Mouse (Mus musculus) neural tube, embryonic 13.5 days (tissue): ENCODE results near the gene Trmt2a. TPM values are rescaled to one million over a fixed set of nuclear protein-coding genes. Genes with fewer than 3 reads are reported as not detected.
A peak's percentile ranks its signal among the peaks of the same experiment; 100 is the strongest.

Experiments
- ATAC-seq: fragments of 200-750 bp; cut with Nextera tagmentation; 2 replicates; pipeline ENCODE4 v1.8.0; 2017; ENCODE audit warnings: low read depth, mild to moderate bottlenecking, moderate TSS enrichment, moderate library complexity
- H3K27ac ChIP-seq: fragments of 300-500 bp; sonication (generic); replicated peaks from 2 replicates; pipeline ENCODE4 v1.5.1; 2015; ENCODE audit warnings: moderate library complexity, mild to moderate bottlenecking, inconsistent platforms
- H3K27me3 ChIP-seq: fragments of 300-500 bp; sonication (generic); 2 replicates; pipeline ENCODE4 v1.6.1; 2015; ENCODE audit warnings: mild to moderate bottlenecking, inconsistent platforms
- H3K36me3 ChIP-seq: fragments of 300-500 bp; sonication (generic); 2 replicates; pipeline ENCODE4 v1.6.1; 2015; ENCODE audit warnings: mild to moderate bottlenecking, inconsistent platforms
- H3K4me1 ChIP-seq: fragments of 300-500 bp; sonication (generic); replicated peaks from 2 replicates; pipeline ENCODE4 v1.6.1; 2015; ENCODE audit warnings: inconsistent platforms
- H3K4me2 ChIP-seq: fragments of 300-500 bp; sonication (generic); 2 replicates; pipeline ENCODE4 v1.6.1; 2015; ENCODE audit warnings: inconsistent platforms, mild to moderate bottlenecking, moderate library complexity
- H3K4me3 ChIP-seq: fragments of 300-500 bp; sonication (generic); 2 replicates; pipeline ENCODE4 v1.5.1; 2015; ENCODE audit warnings: mild to moderate bottlenecking, inconsistent platforms
- H3K9ac ChIP-seq: fragments of 300-500 bp; sonication (generic); 2 replicates; pipeline ENCODE4 v1.6.1; 2015; ENCODE audit warnings: moderate library complexity, mild to moderate bottlenecking, inconsistent platforms
- H3K9me3 ChIP-seq: fragments of 300-500 bp; sonication (generic); 2 replicates; pipeline ENCODE4 v1.6.1; 2016; ENCODE audit warnings: inconsistent platforms
- WGBS: fragments of 180-500 bp; shearing (Covaris S2); methylation state at CpG from one replicate; pipeline ENCODE4 v1.1.7; 2015; 5-methylcytosine and 5-hydroxymethylcytosine counted together
- polyA plus RNA-seq: library from polyadenylated mRNA; unstranded; fragments of >200 nt; fragmentation: Nextera tagmentation; extraction: Ambion mirVana; gene quantifications from 2 replicates; pipeline ENCODE4 v1.2.1, GENCODE M21; 2015

Gene Trmt2a
- polyA plus RNA-seq, 1 experiment from 2014 or later = 92.0 TPM

GRCm38 (mm10) chr16:18233919-18234670 lies 14.4 kb upstream of the Trmt2a start:
- 21% methylated on average over 13 of the region's 13 CpGs for WGBS
- peak overlapping the region; percentile 96 for H3K27ac ChIP-seq
- H3K9me3 ChIP-seq = no peaks in the 10 kb centered on the region
- H3K27me3 ChIP-seq = no peaks in the 10 kb centered on the region
- peak overlapping the region; percentile 90 for H3K9ac ChIP-seq
- H3K4me3 ChIP-seq = peak overlapping the region; percentile 88
- H3K36me3 ChIP-seq = peaks cover 14% of the 10 kb centered on the region
- peak; percentile 16; the same call in 1 of the 2 replicates for ATAC-seq
- peaks cover 60% of the 10 kb centered on the region for H3K4me1 ChIP-seq
- peak overlapping the region; percentile 93 for H3K4me2 ChIP-seq

- Histone ChIP-seq H3K4me2 (peak within 1 kb of the TSS; percentile 93), H3K9me3 (no peaks in the 10 kb centered on the region), H3K36me3 (peaks cover 20% of the 10 kb centered on the region), H3K4me1 (peaks cover 53% of the 10 kb centered on the region), H3K27ac (peak within 1 kb of the TSS; percentile 96), H3K4me3 (peak within 1 kb of the TSS; percentile 88), H3K27me3 (no peaks in the 10 kb centered on the region), H3K9ac (peak within 1 kb of the TSS; percentile 90)
- peak; percentile 82 for ATAC-seq
- under 1% methylated on average over 79 of the region's 79 CpGs for WGBS
Observed at GRCm38 (mm10) chr16:18234671-18235388, 13.6 kb upstream of the Trmt2a start, which contains the start of gene Zdhhc8. TSS of gene Zdhhc8 (minus strand) at chr16:18235136.

- 5% methylated on average over 19 of the region's 19 CpGs for WGBS
- Histone ChIP-seq H3K36me3 (peaks cover 27% of the 10 kb centered on the region), H3K4me1 (peaks cover 46% of the 10 kb centered on the region), H3K27ac (peak overlapping the region; percentile 96), H3K4me3 (peak overlapping the region; percentile 88), H3K4me2 (peak overlapping the region; percentile 93), H3K27me3 (no peaks in the 10 kb centered on the region), H3K9ac (peak overlapping the region; percentile 90), H3K9me3 (no peaks in the 10 kb centered on the region)
- ATAC-seq = peak; percentile 89
Observed at GRCm38 (mm10) chr16:18235389-18236065, 13.0 kb upstream of the Trmt2a start.

GRCm38 (mm10) chr16:18236676-18237501 lies 11.6 kb upstream of the Trmt2a start:
- peak overlapping the region; percentile 90; the same call in 1 of the 2 replicates for H3K9ac ChIP-seq
- peaks cover 33% of the 10 kb centered on the region for H3K4me1 ChIP-seq
- H3K4me2 ChIP-seq = peak overlapping the region; percentile 93
- H3K9me3 ChIP-seq = no peaks in the 10 kb centered on the region
- no peak; the same call in 1 of the 2 replicates for ATAC-seq
- peak overlapping the region; percentile 96 for H3K27ac ChIP-seq
- 0 out of 2 replicates have a peak overlapping the region, but pooled peaks have one; percentile 88 for H3K4me3 ChIP-seq
- H3K27me3 ChIP-seq = no peaks in the 10 kb centered on the region
- 71% methylated on average over 7 of the region's 7 CpGs for WGBS
- H3K36me3 ChIP-seq = peaks cover 41% of the 10 kb centered on the region

GRCm38 (mm10) chr16:18241581-18241980 lies 6.9 kb upstream of the Trmt2a start:
- 90% methylated on average over 10 of the region's 10 CpGs for WGBS

GRCm38 (mm10) chr16:18247521-18248399 lies 719 bp upstream of the Trmt2a start:
- Histone ChIP-seq H3K9me3 (no peaks in the 10 kb centered on the region), H3K4me1 (peaks cover 52% of the 10 kb centered on the region), H3K4me2 (peak overlapping the region; percentile 91), H3K4me3 (peak overlapping the region; percentile 89), H3K36me3 (peaks cover 67% of the 10 kb centered on the region), H3K27ac (peak overlapping the region; percentile 95), H3K9ac (peak overlapping the region; percentile 92), H3K27me3 (no peaks in the 10 kb centered on the region)
- WGBS = under 1% methylated on average over 33 of the region's 33 CpGs
- peak; percentile 6 for ATAC-seq

More at GRCm38 (mm10) chr16:18241581-18241980, 6.9 kb upstream of the Trmt2a start:
- Histone ChIP-seq H3K27ac (no peak overlapping the region), H3K9ac (no peak overlapping the region), H3K4me3 (no peak overlapping the region), H3K4me1 (peaks cover 12% of the 10 kb centered on the region), H3K9me3 (no peaks in the 10 kb centered on the region), H3K27me3 (no peaks in the 10 kb centered on the region), H3K36me3 (peaks cover 88% of the 10 kb centered on the region), H3K4me2 (no peak overlapping the region)
- ATAC-seq = no peak

- Histone ChIP-seq H3K27me3 (no peaks in the 10 kb centered on the region), H3K4me1 (peaks cover 52% of the 10 kb centered on the region), H3K27ac (peak overlapping the region; percentile 95), H3K4me3 (peak overlapping the region; percentile 89), H3K4me2 (peak overlapping the region; percentile 91), H3K9me3 (no peaks in the 10 kb centered on the region), H3K36me3 (peaks cover 67% of the 10 kb centered on the region), H3K9ac (peak overlapping the region; percentile 92)
- 7% methylated on average over 27 of the region's 27 CpGs for WGBS
- ATAC-seq = peak; percentile 34
Observed at GRCm38 (mm10) chr16:18249364-18249967, 987 bp downstream of the Trmt2a start.

GRCm38 (mm10) chr16:18250231-18250630 lies 1.8 kb downstream of the Trmt2a start:
- no peaks in the 10 kb centered on the region for H3K27me3 ChIP-seq
- peak overlapping the region; percentile 89 for H3K4me3 ChIP-seq
- peaks cover 67% of the 10 kb centered on the region for H3K36me3 ChIP-seq
- H3K4me1 ChIP-seq = peaks cover 52% of the 10 kb centered on the region
- no peaks in the 10 kb centered on the region for H3K9me3 ChIP-seq
- no peak for ATAC-seq
- peak overlapping the region; percentile 91 for H3K4me2 ChIP-seq
- H3K9ac ChIP-seq = peak overlapping the region; percentile 92
- H3K27ac ChIP-seq = no peak overlapping the region; the same call in 1 of the 2 replicates
- 47% methylated on average over 4 of the region's 4 CpGs for WGBS

DNA sequence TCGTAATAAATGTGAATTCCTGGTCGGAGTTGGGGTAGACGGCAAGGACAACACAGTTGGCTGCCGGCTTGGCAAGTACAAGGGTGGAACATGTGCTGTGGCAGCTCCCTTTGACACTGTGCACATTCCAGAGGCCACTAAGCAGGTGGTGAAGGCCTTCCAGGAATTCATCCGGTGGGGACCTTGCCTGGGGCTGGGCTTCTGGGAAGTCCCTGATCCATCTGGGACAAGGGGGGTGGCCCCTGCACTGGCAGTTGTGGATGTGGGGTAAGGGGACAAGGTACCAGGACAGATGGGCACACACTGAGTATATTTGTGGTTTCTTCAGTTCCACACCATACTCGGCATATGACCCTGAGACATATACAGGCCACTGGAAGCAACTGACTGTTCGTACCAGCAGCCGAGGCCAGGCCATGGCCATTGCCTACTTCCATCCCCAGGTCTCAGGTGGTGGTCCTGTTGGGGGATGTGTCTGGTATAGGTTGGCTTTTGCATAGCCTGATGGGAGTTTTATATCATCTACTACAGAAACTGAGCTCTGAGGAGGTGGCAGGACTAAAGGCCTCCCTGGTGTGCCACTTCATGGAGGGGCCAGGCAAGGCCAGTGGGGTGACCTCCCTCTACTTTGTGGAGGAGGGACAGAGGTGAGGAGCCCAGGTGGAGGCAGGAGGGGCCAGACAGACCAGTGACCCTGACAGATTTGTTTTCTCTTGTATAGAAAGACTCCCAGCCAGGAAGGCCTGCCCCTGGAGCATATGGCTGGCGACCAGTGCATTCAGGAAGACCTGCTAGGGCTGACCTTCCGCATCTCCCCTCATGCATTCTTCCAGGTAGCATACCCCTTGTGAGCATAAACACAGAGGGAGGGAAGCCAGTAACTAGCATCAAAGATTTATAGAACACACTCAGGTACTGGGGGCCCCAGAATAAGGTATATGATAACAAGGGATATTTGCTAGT lies 2.6 kb downstream of the Trmt2a start:
- no peak for ATAC-seq
- Histone ChIP-seq H3K4me3 (peak overlapping the region; percentile 89), H3K4me1 (peaks cover 45% of the 10 kb centered on the region), H3K9me3 (no peaks in the 10 kb centered on the region), H3K9ac (peak overlapping the region; percentile 92), H3K4me2 (peak overlapping the region; percentile 91), H3K27ac (no peak overlapping the region; the same call in 1 of the 2 replicates), H3K27me3 (no peaks in the 10 kb centered on the region), H3K36me3 (peaks cover 67% of the 10 kb centered on the region)
- WGBS = 71% methylated on average over 10 of the region's 10 CpGs
